Mouse (Mus musculus) CH12.LX (cell line): ENCODE measurements around the gene Myo1a. TPM values are rescaled to one million over a fixed set of nuclear protein-coding genes. Genes with fewer than 3 reads are reported as not detected.
A peak's percentile ranks its signal among the peaks of the same experiment; 100 is the strongest.

Experiments used
- DNase-seq: peaks from one replicate; pipeline ENCODE4 v3.0.0-alpha.2; 2013; ENCODE audit errors: extremely low read depth
- H3K27ac ChIP-seq: 2 replicates; pipeline ENCODE4 v1.5.1; 2012; ENCODE audit warnings: low read depth, mild to moderate bottlenecking, control low read depth, moderate library complexity; ENCODE audit not compliant: insufficient read depth
- H3K27me3 ChIP-seq: replicated peaks from 2 replicates; pipeline ENCODE3; 2012; ENCODE audit warnings: inconsistent platforms
- H3K36me3 ChIP-seq, 2 experiments: replicated peaks in 1 of 2; 2 replicates each; pipeline versions ENCODE3 to v1.6.1; 2012; ENCODE audit warnings: inconsistent platforms in 1 of 2, low read length in 1 of 2, mild to moderate bottlenecking in 1 of 2, mixed read lengths in 1 of 2, moderate library complexity in 1 of 2; ENCODE audit not compliant: control insufficient read depth in 1 of 2, insufficient read depth in 1 of 2
- H3K4me1 ChIP-seq, 2 experiments: 2 replicates each; pipeline ENCODE4 v1.6.1; 2012; ENCODE audit warnings: inconsistent platforms in 1 of 2, moderate library complexity in 1 of 2; ENCODE audit not compliant: insufficient read depth in 2 of 2, control insufficient read depth in 1 of 2
- H3K4me2 ChIP-seq: 2 replicates; pipeline ENCODE4 v1.6.1; 2012; ENCODE audit warnings: low read depth, mild to moderate bottlenecking, control low read depth; ENCODE audit not compliant: poor library complexity, insufficient read depth, severe bottlenecking
- H3K4me3 ChIP-seq, 3 experiments: fragments of 150-350 bp in 1 of 3; sonication (generic) in 1 of 3; replicated peaks in 1 of 3; 2 replicates each; pipeline versions ENCODE3 to v1.5.1; 2011 to 2012; ENCODE audit warnings: low read depth in 2 of 3, low read length in 2 of 3, mild to moderate bottlenecking in 2 of 3, moderate library complexity in 2 of 3, control low read depth in 1 of 3, improper control_type of control experiment in 1 of 3, inconsistent platforms in 1 of 3, mixed read lengths in 1 of 3; ENCODE audit not compliant: poor library complexity in 1 of 3
- H3K79me2 ChIP-seq: replicated peaks from 2 replicates; pipeline ENCODE4 v1.6.1; 2012; ENCODE audit warnings: mild to moderate bottlenecking, moderate library complexity; ENCODE audit not compliant: control insufficient read depth, poor library complexity, insufficient read depth, severe bottlenecking; ENCODE audit errors: extremely low read depth
- H3K9ac ChIP-seq: 2 replicates; pipeline ENCODE4 v1.6.1; 2012; ENCODE audit warnings: low read depth, mild to moderate bottlenecking, control low read depth, moderate library complexity; ENCODE audit not compliant: insufficient read depth
- H3K9me3 ChIP-seq: replicated peaks from 2 replicates; pipeline ENCODE3; 2012; ENCODE audit warnings: low read length, inconsistent platforms, mixed read lengths
- CHD1 ChIP-seq: IDR thresholded peaks from 2 replicates; pipeline ENCODE4 v1.6.1; 2012; ENCODE audit warnings: low read depth, low read length, improper control_type of control experiment, inconsistent platforms
- CHD2 ChIP-seq: IDR thresholded peaks from 2 replicates; pipeline ENCODE4 v1.6.1; 2011; ENCODE audit warnings: low read length, improper control_type of control experiment
- E2F4 ChIP-seq: IDR thresholded peaks from 2 replicates; pipeline ENCODE4 v1.6.1; 2011; ENCODE audit warnings: low read depth, low read length, improper control_type of control experiment; ENCODE audit not compliant: insufficient replicate concordance
- ELF1 ChIP-seq: IDR thresholded peaks from 2 replicates; pipeline ENCODE4 v1.6.1; 2014; ENCODE audit warnings: low read depth, mild to moderate bottlenecking, inconsistent platforms, low read length, improper control_type of control experiment
- EP300 ChIP-seq: IDR thresholded peaks from 2 replicates; pipeline ENCODE4 v1.6.1; 2011; ENCODE audit warnings: low read length, improper control_type of control experiment
- ETS1 ChIP-seq: conservative IDR thresholded peaks from 2 replicates; pipeline ENCODE4 v1.6.1; 2012; ENCODE audit warnings: low read depth, mild to moderate bottlenecking, inconsistent platforms, low read length, improper control_type of control experiment, moderate library complexity
- GABPA ChIP-seq: IDR thresholded peaks from 2 replicates; pipeline ENCODE4 v1.6.1; 2012; ENCODE audit warnings: low read depth, low read length, improper control_type of control experiment, inconsistent platforms; ENCODE audit not compliant: insufficient replicate concordance
- HCFC1 ChIP-seq: IDR thresholded peaks from 2 replicates; pipeline ENCODE4 v1.6.1; 2012; ENCODE audit warnings: low read depth, mild to moderate bottlenecking, inconsistent platforms, low read length, improper control_type of control experiment
- IRF4 ChIP-seq: IDR thresholded peaks from 2 replicates; pipeline ENCODE4 v1.6.1; 2014; ENCODE audit warnings: low read depth, mild to moderate bottlenecking, inconsistent platforms, low read length, improper control_type of control experiment
- JUN ChIP-seq: IDR thresholded peaks from 2 replicates; pipeline ENCODE4 v1.6.1; 2011; ENCODE audit warnings: low read depth, mild to moderate bottlenecking, low read length, improper control_type of control experiment, moderate library complexity; ENCODE audit not compliant: insufficient read depth
- MAFK ChIP-seq: IDR thresholded peaks from 2 replicates; pipeline ENCODE4 v1.6.1; 2011; ENCODE audit warnings: low read length, improper control_type of control experiment; ENCODE audit not compliant: insufficient replicate concordance
- MAX ChIP-seq: IDR thresholded peaks from 2 replicates; pipeline ENCODE4 v1.6.1; 2011; ENCODE audit warnings: low read length, improper control_type of control experiment
- MAZ ChIP-seq: IDR thresholded peaks from 2 replicates; pipeline ENCODE4 v1.6.1; 2012; ENCODE audit warnings: low read depth, mild to moderate bottlenecking, inconsistent platforms, low read length, improper control_type of control experiment, moderate library complexity
- MEF2A ChIP-seq: IDR thresholded peaks from 2 replicates; pipeline ENCODE4 v1.6.1; 2014; ENCODE audit warnings: low read depth, mild to moderate bottlenecking, inconsistent platforms, low read length, improper control_type of control experiment, borderline replicate concordance
- MXI1 ChIP-seq: IDR thresholded peaks from 2 replicates; pipeline ENCODE4 v1.6.1; 2011; ENCODE audit warnings: mild to moderate bottlenecking, low read depth, low read length, improper control_type of control experiment
- MYC ChIP-seq: IDR thresholded peaks from 2 replicates; pipeline ENCODE4 v1.6.1; 2011; ENCODE audit warnings: low read depth, mild to moderate bottlenecking, improper control_type of control experiment, low read length
- NELFE ChIP-seq: IDR thresholded peaks from 2 replicates; pipeline ENCODE4 v1.6.1; 2011; ENCODE audit warnings: low read depth, low read length, improper control_type of control experiment
- NRF1 ChIP-seq: IDR thresholded peaks from 2 replicates; pipeline ENCODE4 v1.6.1; 2014; ENCODE audit warnings: low read depth, mild to moderate bottlenecking, inconsistent platforms, low read length, improper control_type of control experiment, moderate library complexity
- PAX5 ChIP-seq: IDR thresholded peaks from 2 replicates; pipeline ENCODE4 v1.6.1; 2012; ENCODE audit warnings: low read length, inconsistent platforms, mixed read lengths
- POLR2AphosphoS2 ChIP-seq: IDR thresholded peaks from 2 replicates; pipeline ENCODE4 v1.6.1; 2011; ENCODE audit warnings: low read depth, low read length, improper control_type of control experiment
- RAD21 ChIP-seq: IDR thresholded peaks from 2 replicates; pipeline ENCODE4 v1.6.1; 2011; ENCODE audit warnings: low read depth, mild to moderate bottlenecking, low read length, improper control_type of control experiment, moderate library complexity
- SMC3 ChIP-seq: IDR thresholded peaks from 2 replicates; pipeline ENCODE4 v1.6.1; 2011; ENCODE audit warnings: low read depth, low read length, improper control_type of control experiment
- TBP ChIP-seq: conservative IDR thresholded peaks from 2 replicates; pipeline ENCODE4 v1.6.1; 2011; ENCODE audit warnings: low read depth, low read length, improper control_type of control experiment
- UBTF ChIP-seq: IDR thresholded peaks from 2 replicates; pipeline ENCODE4 v1.6.1; 2012; ENCODE audit warnings: low read depth, mild to moderate bottlenecking, inconsistent platforms, low read length, improper control_type of control experiment, moderate library complexity
- USF2 ChIP-seq: conservative IDR thresholded peaks from 2 replicates; pipeline ENCODE4 v1.6.1; 2011; ENCODE audit warnings: low read depth, low read length, improper control_type of control experiment
- ZC3H11A ChIP-seq: IDR thresholded peaks from 2 replicates; pipeline ENCODE4 v1.6.1; 2012; ENCODE audit warnings: low read depth, mild to moderate bottlenecking, inconsistent platforms, low read length, improper control_type of control experiment
- ZKSCAN1 ChIP-seq: IDR thresholded peaks from 2 replicates; pipeline ENCODE4 v1.6.1; 2012; ENCODE audit warnings: low read depth, inconsistent platforms, low read length, improper control_type of control experiment, borderline replicate concordance
- ZMIZ1 ChIP-seq: IDR thresholded peaks from 2 replicates; pipeline ENCODE4 v1.6.1; 2012; ENCODE audit warnings: low read depth, mild to moderate bottlenecking, inconsistent platforms, low read length, improper control_type of control experiment
- ZNF384 ChIP-seq: IDR thresholded peaks from 2 replicates; pipeline ENCODE4 v1.6.1; 2012; ENCODE audit warnings: low read depth, low read length, improper control_type of control experiment, inconsistent platforms
- dilution Hi-C: fragments of 300-500 bp; cut with MboI; formaldehyde crosslinking; loops from 2 replicates; pipeline ENCODE4 v1.14.3; 2020; ENCODE audit warnings: low sequenced_read_pairs; ENCODE audit not compliant: extremely low pct_unique_long_range_greater_than_20kb, extremely low pct_ligation_motif_present
- in situ Hi-C: fragments of 300-500 bp; cut with MboI; formaldehyde crosslinking; loops from 3 replicates; pipeline ENCODE4 v1.14.3; 2019; ENCODE audit warnings: low sequenced_read_pairs, low pct_ligation_motif_present, low pct_unique_long_range_greater_than_20kb, mixed read lengths
- polyA plus RNA-seq: library from polyadenylated mRNA; unstranded; fragments of >175 nt; gene quantifications from 2 replicates; pipeline ENCODE4 v1.2.1, GENCODE M21; 2012; ENCODE audit warnings: low read depth; ENCODE audit not compliant: insufficient read length
- total RNA-seq, 2 experiments: library from RNA; depleted of rRNA; stranded (reverse); fragments of 300-350 nt in 1 of 2; fragments of >200 nt in 1 of 2; gene quantifications; 2 replicates each; pipeline ENCODE4 v1.2.3; 2012 to 2014

The Myo1a gene
- total and polyA plus RNA-seq, 3 experiments, result 0.08 to 2.3 (median 0.36) TPM

DNA sequence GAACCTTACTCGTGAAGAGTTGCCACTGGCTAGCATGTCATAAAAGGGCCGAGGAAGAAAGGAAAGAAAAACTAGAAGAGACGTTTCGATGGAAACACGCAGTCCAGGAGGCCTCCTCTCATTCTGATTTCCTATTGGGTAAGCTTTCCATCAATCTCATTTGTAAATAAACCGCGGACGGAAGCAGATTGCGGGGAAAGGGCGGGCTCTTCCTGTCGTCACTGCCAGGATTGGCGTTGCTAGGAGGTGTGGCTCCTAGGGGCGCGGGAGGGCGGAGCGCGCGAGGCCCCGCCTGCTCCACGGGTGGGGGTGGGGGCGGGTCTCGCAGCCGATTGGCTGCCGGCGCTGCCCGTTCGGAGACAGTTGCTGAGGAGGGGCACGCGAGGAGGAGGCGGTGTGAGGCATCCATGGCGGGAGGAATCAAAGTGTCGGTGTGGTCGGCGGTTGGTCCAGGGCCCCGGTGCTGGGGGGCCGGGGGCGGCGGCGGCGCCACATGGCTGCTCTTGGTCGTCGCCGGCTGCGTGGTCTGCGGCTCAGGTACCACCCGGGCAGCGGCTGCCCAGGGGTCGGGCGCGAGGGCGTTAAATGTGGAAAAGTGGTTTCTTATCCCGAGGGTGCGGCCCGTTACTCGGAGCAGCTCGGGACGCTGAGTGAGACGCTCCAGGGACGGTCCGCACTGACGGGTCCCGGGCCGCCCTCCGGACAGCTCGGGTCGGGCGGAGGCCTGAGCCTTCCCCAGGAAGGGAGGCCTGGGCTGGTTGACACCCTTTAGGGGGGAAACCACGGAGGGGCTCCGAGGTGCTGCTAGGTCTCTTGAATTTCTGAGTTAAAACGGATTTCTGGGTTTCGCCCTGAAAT is 28.1 kb upstream of the Myo1a start (continued):
- TF ChIP-seq UBTF, result peak; percentile 6; the same call in 1 of the 2 replicates
- TF ChIP-seq ZKSCAN1, result no peak
- no peak for TF ChIP-seq PAX5
- TF ChIP-seq RAD21, result no peak
- peak; percentile 8; the same call in 1 of the 2 replicates for TF ChIP-seq MEF2A
- TF ChIP-seq ELF1, result peak; percentile 80
- no peak for TF ChIP-seq USF2
- TF ChIP-seq CHD1, result no peak
- TF ChIP-seq MXI1, result peak; percentile 71
- TF ChIP-seq JUN, result no peak
- no peak for TF ChIP-seq NRF1
- TF ChIP-seq MAX, result peak; percentile 75; the same call in 1 of the 2 replicates
- TF ChIP-seq NELFE, result peak; percentile 57; the same call in 1 of the 2 replicates
- TF ChIP-seq SMC3, result no peak
- peak; percentile 85 for TF ChIP-seq HCFC1
- TF ChIP-seq CHD2, result peak; percentile 67
- no peak for TF ChIP-seq ETS1
- 0 out of 2 replicates have a peak, but pooled peaks have one; percentile 49 for TF ChIP-seq ZMIZ1
- TF ChIP-seq MAZ, result peak; percentile 97
- TF ChIP-seq E2F4, result peak; percentile 80; the same call in 1 of the 2 replicates

DNA sequence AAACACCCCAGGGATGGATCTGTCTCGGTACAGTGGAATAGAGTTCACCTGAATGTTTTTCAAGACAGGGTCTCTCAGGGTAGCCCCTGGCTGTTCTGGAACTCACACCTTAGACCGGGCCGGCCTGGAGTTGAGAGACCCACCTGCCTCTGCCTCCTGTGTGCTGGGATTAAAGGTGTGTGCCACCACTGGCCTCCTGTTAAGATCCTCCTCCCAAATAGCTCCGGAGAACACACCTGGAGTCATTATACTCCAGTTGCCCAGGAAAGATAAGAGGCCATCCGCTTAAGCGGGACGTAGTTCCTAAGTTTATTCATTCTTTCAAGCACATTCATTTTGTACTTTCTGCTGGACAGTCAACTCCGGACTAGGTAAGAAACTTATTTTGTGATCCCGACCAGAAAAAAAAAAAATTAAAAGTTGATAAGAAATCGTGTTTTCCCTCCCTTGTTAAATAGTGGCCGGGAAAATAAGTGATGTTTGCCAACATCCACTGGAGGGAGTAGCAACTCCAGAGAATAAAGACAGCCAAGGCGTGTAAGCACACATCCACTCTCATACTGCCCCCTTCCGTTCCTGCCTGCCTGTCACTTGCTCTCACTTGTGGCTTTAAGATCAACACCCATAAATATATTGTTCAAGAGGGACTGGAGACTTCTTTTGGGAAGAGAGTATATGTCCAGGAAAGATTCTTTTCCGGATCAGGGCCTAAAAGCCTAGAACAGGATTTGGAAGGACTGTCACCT is 27.2 kb upstream of the Myo1a start:
- H3K4me1 ChIP-seq, result peaks cover 4 to 27% of the 10 kb centered on the region in 2 experiments; a peak in 2 of 4 replicates
- no peak overlapping the region for H3K27ac ChIP-seq
- peak overlapping the region; percentile 96 for H3K4me2 ChIP-seq
- in situ Hi-C loops, result loop anchor here (10.0 kb wide), 1 partner anchor 57 kb away; the partner anchor contains the start of gene Zbtb39
- no peaks in the 10 kb centered on the region for H3K27me3 ChIP-seq
- H3K79me2 ChIP-seq, result peaks cover 7% of the 10 kb centered on the region
- DNase-seq, result peak; percentile 79
- H3K9me3 ChIP-seq, result no peaks in the 10 kb centered on the region
- peaks cover 0 to 16% of the 10 kb centered on the region in 2 experiments for H3K36me3 ChIP-seq
- H3K9ac ChIP-seq, result peak overlapping the region; percentile 53
- dilution Hi-C loops, result no loop called here
- peak overlapping the region; percentile 67 to 83 (median 80) for H3K4me3 ChIP-seq
- peak; percentile 45; the same call in 1 of the 2 replicates for TF ChIP-seq MAZ
- TF ChIP-seq MYC, result peak; percentile 87
- no peak for TF ChIP-seq TBP
- TF ChIP-seq IRF4, result no peak; the same call in 1 of the 2 replicates
- TF ChIP-seq ZNF384, result 0 out of 2 replicates have a peak, but pooled peaks have one; percentile 8
- TF ChIP-seq MAFK, result no peak
- no peak for TF ChIP-seq USF2
- no peak for TF ChIP-seq POLR2AphosphoS2
- no peak; the same call in 1 of the 2 replicates for TF ChIP-seq HCFC1
- no peak for TF ChIP-seq UBTF
- TF ChIP-seq PAX5, result no peak
- TF ChIP-seq GABPA, result no peak
- no peak for TF ChIP-seq ZKSCAN1
- TF ChIP-seq ZMIZ1, result no peak
- no peak for TF ChIP-seq ETS1
- TF ChIP-seq EP300, result no peak
- 0 out of 2 replicates have a peak, but pooled peaks have one; percentile 19 for TF ChIP-seq MEF2A
- peak; percentile 60; the same call in 1 of the 2 replicates for TF ChIP-seq NELFE
- TF ChIP-seq ELF1, result no peak
- peak; percentile 93 for TF ChIP-seq SMC3
- TF ChIP-seq ZC3H11A, result peak; percentile 30; the same call in 1 of the 2 replicates
- peak; percentile 65; the same call in 1 of the 2 replicates for TF ChIP-seq MAX
- TF ChIP-seq NRF1, result no peak
- TF ChIP-seq CHD2, result no peak
